Mouse (Mus musculus): ENCODE measurements at regions not wholly inside any gene's neighbourhood (a gene's known extent, or its start where the extent isn't known, plus 50 kb on each side); places are given as distances from the start of the nearest gene placed in this dataset.

- peak; percentile 60 for DNase-seq (ENCODE audit: low spot score)
Observed at GRCm38 (mm10) chr16:49278478-49278877, 221.2 kb downstream of the Myh15 start.

DNA sequence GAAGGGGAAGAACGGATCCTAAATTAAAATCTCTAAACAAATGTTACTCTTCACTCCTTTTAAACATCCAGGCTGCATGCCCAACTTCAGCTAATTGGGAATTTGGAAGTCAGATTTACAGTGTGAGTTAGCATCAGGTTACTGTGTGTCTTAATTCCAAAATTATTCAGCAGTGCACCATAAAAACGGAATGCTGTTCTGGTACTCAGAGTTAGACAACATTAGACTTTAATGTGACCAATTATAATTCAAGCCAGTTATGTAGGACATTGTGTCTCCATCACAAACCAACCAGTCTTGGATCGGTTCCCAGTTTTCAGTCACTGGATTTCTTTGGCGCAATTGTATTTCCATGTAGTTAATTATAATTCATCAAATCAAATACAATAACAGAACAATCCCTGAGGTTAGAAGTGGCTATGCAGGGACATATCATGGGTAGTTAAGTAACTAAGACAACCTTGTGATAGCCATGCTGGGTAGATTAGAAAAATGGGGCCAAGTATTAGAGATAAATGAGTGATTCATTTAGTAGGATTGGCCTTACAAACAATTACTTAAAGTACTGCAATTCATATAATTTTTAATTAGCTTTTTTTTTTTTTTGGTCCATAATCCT lies 230.9 kb downstream of the Myh15 start:
- DNase-seq (ENCODE audit: low spot score): no peak

DNA sequence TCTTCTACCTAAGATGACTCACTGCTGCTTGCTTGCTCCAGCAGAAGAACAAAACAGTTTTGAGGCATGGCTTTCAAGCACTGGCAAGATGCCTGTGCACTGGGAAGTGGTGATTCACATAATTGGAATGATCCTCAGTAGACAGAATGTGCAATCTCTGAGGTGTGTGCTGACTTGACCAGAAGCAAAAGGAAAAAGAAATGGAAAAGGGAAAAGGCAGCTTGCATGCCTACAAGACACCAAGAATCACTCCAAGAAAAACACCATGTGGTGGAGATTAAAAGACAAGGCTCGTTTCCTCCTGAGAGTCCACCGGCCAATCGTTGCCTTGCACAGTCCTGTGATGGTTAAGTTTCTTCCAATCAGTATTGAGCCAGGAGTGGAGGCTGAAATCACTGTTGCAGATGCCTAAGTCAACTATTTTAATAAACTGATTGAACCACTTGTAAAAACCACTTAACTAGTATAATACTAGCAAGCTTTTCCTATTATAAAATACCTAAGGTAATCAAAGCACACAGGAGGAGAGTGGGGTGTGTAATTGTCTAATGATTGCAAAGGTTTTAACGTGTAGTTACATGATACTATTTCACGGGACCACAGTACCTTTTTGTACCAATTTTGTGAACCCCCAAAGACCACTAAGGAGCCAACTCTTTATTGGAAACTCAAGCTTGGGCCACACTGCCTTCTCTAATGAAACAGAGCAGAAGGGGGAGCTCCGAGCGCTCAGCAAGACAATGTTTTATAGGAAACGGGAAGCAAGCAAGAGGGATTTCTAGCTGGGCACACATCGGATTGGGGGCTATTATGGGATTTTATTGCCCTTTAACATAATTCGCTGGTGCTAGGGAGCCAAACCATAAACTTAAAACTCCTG lies 232.2 kb downstream of the Myh15 start:
- peak; percentile 29 for DNase-seq (ENCODE audit: low spot score)

DNA sequence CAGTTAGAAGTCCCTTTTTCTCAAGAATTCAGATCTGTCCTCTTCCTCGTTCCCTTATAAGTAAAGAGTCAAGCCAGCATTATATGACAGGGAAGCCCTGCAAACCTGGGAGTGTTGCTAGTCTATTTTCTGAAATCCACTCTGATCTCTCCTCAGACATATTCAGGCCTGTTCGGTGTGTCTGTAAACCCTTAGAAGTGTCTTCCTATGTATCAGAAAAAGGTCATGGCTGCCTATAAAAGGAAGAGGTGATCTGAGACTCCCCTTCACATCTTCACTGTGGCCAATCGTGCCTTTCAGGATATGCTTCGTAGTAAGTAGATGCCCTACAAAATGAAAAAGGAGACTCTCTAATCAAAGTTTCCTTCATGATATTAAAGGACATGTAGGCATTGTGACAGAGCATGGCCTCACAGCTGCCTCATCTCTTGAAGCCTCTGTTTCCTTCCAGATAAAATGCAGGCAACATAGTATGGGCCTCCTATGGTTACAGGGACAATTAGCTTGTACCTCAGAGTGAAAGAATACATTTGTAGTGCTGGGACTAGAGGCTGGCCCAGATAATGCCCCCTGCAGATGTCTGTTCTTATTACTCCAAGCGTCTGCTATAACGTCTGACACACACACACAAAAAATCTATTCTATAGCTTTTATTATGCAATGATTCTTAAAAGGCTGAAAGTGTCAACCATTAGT lies 246.5 kb downstream of the Myh15 start:
- no peak for DNase-seq (ENCODE audit: low spot score)

- DNase-seq (ENCODE audit: low spot score): no peak
Observed at GRCm38 (mm10) chr16:49304354-49304753, 247.1 kb downstream of the Myh15 start.

- no peak for DNase-seq (ENCODE audit: low spot score)
Observed at GRCm38 (mm10) chr16:49317061-49317460, 259.8 kb downstream of the Myh15 start.

- DNase-seq (ENCODE audit: low spot score): no peak
Observed at GRCm38 (mm10) chr16:49319047-49319678, 261.9 kb downstream of the Myh15 start.

GRCm38 (mm10) chr16:49319774-49320173 lies 262.5 kb downstream of the Myh15 start:
- no peak for DNase-seq (ENCODE audit: low spot score)

- no peak for DNase-seq (ENCODE audit: low spot score)
Observed at GRCm38 (mm10) chr16:49321951-49322350, 264.7 kb downstream of the Myh15 start.

DNA sequence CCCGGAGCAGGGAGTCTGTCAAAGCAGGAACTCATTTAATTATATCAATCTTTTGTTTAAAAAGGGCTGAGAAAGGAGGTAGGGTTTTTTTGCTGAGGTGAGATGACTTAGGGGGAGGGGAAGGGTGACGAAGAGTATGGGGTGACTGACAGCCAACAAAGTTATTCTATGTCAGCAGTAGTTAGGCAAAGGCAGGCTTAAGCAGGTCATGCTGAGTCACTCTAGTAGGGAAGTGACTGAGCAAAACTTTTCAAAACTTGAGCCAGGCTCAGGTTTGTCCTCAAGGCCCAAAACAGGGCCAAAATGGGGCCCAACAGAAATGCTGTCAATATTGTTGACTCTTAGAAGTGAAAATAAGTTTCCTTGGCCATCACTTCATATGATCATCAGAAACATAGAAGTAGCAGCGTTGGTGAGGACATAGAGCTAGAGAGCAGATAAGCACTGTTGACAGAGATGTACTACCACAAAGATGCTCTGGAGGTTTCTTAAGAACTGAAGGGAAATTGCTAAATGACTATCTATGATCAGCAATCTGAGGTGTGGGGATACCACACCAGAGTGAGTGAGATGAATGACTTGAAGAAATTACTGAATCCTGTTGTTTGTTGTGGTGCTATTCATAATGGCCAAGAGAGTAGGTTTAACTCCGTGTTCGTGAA lies 273.6 kb downstream of the Myh15 start:
- no peak for DNase-seq (ENCODE audit: low spot score)

GRCm38 (mm10) chr16:49332107-49332722 lies 274.9 kb downstream of the Myh15 start:
- DNase-seq (ENCODE audit: low spot score): no peak

GRCm38 (mm10) chr16:49335916-49336315 lies 278.6 kb downstream of the Myh15 start:
- DNase-seq (ENCODE audit: low spot score): no peak

GRCm38 (mm10) chr16:49337948-49338347 lies 280.7 kb downstream of the Myh15 start:
- DNase-seq (ENCODE audit: low spot score): no peak

DNA sequence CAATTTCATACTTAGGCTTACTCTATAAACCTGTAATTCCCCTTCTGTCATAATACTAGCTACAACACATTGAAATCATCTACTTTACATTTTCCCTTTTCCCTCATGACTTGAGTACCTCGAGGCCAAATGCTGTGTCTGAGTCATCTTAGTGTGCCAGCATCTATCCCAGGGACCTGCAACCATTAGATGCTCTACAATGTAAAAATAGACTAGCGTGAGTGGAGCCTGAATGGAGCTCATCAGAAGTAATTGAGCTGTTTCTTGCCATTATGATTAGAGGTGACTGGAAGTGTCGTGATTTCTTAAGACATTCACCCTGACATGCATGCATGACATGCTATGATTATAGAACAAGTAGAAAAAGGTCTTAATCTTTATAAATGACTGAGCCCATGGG lies 301.1 kb downstream of the Myh15 start:
- no peak for DNase-seq (ENCODE audit: low spot score)

DNA sequence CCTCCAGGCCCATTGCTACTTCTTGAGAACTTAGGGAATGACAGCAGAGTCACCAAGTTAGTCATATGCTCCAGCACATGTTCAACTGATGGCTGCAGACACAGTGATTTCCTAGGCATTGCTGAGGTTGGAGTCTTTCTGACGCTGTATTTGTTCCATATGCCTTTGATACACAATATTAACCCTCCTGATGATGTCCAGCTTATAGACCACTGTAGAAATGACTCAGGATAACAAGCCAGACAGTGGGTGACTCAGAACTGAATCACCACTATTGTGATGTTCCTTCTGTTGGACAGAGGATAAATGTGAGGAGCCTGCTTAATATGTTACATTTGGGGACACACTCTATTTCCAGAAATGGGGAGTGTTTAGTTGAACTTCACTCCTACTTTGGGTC lies 304.4 kb downstream of the Myh15 start:
- no peak for DNase-seq (ENCODE audit: low spot score)

GRCm38 (mm10) chr16:49369450-49369849 lies 312.2 kb downstream of the Myh15 start:
- peak; percentile 2 for DNase-seq (ENCODE audit: low spot score)

- no peak for DNase-seq (ENCODE audit: low spot score)
Observed at GRCm38 (mm10) chr16:49375108-49375507, 317.8 kb downstream of the Myh15 start.

DNA sequence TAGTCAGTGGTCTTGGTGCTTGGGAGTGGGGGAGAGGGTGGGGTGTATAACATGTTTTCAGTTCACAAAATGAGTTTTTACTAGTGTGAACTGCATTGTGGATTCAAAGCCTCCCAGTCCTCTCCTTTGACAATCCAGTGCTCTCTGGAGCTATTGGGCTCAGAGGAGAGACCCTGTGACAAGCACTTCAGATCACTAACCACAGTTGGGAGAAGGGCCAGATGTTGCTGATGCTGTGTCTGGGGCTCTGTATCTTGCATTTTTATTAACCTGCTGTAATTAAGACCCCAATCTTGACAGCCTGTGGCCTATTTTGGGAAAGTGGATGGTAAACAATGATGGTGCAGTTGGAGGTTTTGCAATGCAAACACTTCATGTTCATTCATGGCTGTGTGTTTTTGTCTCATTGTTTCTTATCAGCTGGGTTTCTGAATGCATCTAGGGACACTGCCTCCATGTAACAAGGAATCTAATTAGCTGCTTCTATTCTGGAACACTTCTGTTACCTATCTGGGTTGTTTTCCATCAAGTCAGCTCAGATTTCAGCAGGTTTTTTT lies 320.0 kb upstream of the Ift57 start:
- no peak for DNase-seq (ENCODE audit: low spot score)

- DNase-seq (ENCODE audit: low spot score): no peak
Observed at GRCm38 (mm10) chr16:49388135-49388534, 310.9 kb upstream of the Ift57 start.

DNA sequence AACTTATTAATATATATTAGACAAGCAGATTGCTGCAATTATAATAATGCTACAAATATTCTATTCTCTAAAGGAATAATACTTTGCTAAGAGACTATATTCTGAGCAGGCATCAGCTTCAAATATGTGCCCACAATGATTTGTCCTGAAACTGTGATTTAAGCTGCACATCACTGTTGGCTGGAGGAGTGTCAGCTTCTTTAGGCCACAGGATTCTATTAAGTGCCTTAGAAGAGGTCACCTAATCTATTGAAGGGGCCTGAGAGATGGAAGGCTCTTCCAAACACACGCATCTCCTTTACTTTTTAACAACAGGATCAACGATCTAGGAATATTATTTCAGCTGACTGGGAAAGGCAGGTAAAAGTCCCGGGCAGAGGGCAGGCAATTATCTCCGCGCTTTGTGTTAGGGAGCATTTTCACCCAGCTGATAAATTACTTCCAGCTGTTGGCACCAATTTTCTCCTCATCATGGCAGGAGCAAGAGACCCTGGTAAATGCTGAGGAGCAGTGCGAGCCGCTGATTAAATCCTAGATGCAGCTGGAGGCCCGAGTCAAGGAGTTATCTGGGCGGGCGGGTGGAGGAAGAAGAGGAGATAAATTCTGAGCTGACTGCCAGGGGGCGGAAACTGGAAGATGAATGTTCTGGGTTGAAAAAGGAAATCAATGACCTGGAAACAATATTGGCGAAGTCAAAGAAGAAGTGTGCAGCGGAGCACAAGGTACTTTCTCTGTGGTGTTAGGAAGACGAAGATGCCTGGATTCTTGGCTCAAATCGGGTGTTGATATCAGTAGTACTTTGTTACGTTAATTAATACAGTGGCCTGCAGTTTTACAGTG lies 290.9 kb upstream of the Ift57 start:
- DNase-seq (ENCODE audit: low spot score): no peak

Data from urinary bladder, postnatal 25 days (tissue).